Mouse (Mus musculus) spleen, adult 10 weeks (tissue): ENCODE results near the gene Ren1. TPM values are rescaled to one million over a fixed set of nuclear protein-coding genes. Genes with fewer than 3 reads are reported as not detected.

Experiments used
- polyA plus RNA-seq: library from polyadenylated mRNA; stranded (reverse); fragments of 350-450 nt; fragmentation: Illumina TruSeq; extraction: RNeasy Lipid Tissue Mini Kit (QIAGEN cat#74804); gene quantifications from one replicate; pipeline ENCODE4 v1.2.3, GENCODE M21; 2015; ENCODE audit warnings: low replicate concordance; ENCODE audit not compliant: insufficient read depth

Gene Ren1
- polyA plus RNA-seq, result not detected

GRCm38 (mm10) chr1:133350210-133350609 is at the start of gene Ren1:
TSS of gene Ren1 (plus strand) at chr1:133350510.

GRCm38 (mm10) chr1:133309652-133310267 is 40.5 kb upstream of the Ren1 start, which contains the start of gene Golt1a:
TSS of gene Golt1a (plus strand) at chr1:133309800.

DNA sequence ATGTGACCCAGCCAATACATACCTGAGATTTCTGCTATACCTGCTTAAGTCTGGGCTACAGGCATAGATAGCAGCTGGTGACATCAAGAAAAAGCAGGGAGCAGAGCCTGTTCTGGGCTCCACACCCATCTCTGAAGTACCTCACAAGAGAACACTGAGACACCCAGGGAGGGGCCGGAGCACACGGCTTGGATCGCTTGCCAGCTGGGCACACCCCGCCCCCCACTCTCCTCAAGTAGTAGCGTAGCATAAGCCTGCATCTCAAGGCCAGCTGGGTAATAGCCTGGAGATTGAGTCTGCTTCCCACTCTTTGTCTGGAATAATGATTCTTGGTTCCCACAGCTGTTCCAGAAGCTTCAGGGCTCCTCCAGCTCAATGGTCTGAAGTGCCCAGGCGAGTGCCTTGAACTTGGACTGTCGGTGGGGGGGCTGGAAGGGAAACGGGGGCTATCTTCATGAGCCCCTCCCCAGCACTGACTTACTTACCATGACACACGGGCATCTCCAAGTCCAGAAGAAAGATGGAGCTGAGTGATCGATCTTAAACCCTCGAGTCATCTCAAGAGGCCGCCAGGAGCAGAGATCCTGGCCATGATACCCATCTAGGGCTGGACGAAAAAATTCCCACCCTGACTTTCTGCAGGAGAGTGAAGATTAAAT is 28.9 kb upstream of the Ren1 start, which contains the start of gene Kiss1:
TSS of gene Kiss1 (plus strand) at position 609 of the 659 bp plus-strand sequence.

DNA sequence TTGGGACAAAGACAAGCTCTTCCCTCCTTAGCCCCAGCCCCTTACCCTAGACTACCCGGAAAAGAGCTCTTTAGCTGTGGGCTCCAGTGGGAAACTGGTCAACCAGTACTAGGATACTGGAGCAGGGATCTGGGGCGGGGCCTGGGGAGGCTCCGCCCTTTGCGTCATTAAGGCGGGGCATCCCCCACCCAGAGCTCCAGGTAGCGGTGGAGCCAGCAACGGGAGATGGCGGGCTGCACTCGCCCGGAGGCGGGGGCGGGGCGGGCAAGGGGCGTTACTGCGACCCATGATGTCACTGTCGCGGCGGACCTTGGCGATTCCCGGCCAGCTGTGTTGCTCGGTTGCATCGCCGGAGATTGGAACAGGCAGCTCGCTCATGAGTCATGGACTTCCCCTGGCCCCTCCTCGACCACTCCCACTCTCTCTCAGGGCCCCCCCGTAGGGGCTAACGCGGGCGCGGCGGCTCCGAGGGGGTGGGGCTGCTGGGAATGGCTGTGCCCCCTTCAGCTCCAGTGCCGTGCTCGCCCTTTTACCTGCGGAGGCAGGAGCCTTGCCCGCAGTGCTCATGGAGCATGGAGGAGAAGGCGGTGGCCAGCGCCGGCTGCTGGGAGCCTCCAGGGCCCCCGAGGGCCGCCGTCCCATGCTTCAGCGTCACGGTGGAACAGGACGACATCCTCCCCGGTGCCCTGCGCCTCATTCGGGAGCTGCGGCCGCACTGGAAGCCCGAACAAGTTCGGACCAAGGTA is 13.1 kb downstream of the Ren1 start, which contains the start of gene Etnk2:
TSS of gene Etnk2 (plus strand) at position 297 of the 746 bp plus-strand sequence.

Other genes starting within 250 kb of the Ren1 start
- gene Ppp1r15b, start 219.4 kb upstream of the Ren1 start, polyA plus RNA-seq, result 102 TPM
- 18.2 TPM for gene Plekha6, start 186.3 kb upstream of the Ren1 start, polyA plus RNA-seq
- not detected for gene Golt1a, start 40.7 kb upstream of the Ren1 start, polyA plus RNA-seq
- gene Kiss1, start 28.6 kb upstream of the Ren1 start, polyA plus RNA-seq, result not detected
- 0.10 TPM for gene Etnk2, start 13.1 kb downstream of the Ren1 start, polyA plus RNA-seq
- gene Sox13, start 73.9 kb downstream of the Ren1 start, polyA plus RNA-seq, result 4.8 TPM